In the genomic region with DNA sequence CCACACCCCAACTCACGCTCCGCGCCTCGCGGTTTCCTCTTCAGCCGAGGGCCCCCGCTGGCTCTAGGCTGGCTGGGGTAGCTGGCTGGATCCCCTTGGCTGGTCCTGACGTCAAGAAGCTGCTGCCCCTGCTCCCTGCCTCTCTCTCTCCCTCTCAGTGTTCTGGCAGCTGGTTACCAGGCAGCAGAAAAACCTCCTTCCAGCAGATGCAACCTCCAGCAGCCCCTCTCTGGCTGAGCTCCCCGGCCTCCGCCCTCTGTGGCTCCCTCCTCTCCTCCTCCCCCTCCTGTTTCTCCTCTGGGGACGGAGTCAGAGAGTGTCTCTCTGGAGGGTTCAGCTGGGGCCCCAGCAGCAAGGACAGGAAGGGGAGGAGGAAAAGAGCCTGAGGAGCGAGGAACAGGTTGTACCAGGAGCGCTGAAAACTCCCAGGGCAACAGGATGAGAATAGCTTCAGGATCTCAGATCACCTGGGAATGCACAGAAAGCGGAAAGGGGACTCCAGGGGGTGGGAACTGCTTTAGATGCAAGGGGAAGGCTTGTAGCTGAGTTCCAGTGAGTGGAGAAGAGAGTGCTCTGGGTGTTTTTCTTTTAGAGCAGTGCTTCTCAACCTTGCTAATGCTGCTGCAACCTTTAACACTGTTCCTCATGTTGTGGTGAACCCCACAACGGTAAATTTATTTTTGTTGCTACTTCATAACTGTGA, we compare ENCODE assay signal across 8 mouse cellular contexts. TPM values are rescaled to one million over a fixed set of nuclear protein-coding genes. Genes with fewer than 3 reads are reported as not detected.
A peak's percentile ranks its signal among the peaks of the same experiment; 100 is the strongest.
DNase-seq lines count a peak whose midpoint lies in the region; ATAC-seq lines count a peak whose summit lies in the region.

Gene Kcna5, minus strand, starts transcription at position 205 of the 703 bp plus-strand sequence.

- peak; percentile 59 for ATAC-seq in heart, embryonic 11.5 days (replicated peaks; ENCODE audit: insufficient number of reproducible peaks, low FRiP score, low TSS enrichment)
- peak; percentile 67; the same call in 1 of the 2 replicates for ATAC-seq in limb, embryonic 11.5 days (ENCODE audit: insufficient number of reproducible peaks, low FRiP score, low TSS enrichment, low read depth)

- peak within 1 kb of the TSS; percentile 47 for H3K4me3 ChIP-seq in embryonic facial prominence, embryonic 10.5 days
- H3K4me3 ChIP-seq in heart, embryonic 11.5 days (ENCODE audit: low read depth, low read length), result peak within 1 kb of the TSS; percentile 28
- peak within 1 kb of the TSS; percentile 26 for H3K4me3 ChIP-seq in limb, embryonic 11.5 days (ENCODE audit: low read depth, low read length)

- H3K36me3 ChIP-seq in embryonic facial prominence, embryonic 10.5 days (replicated peaks), result no peaks in the 10 kb centered on the region
- no peaks in the 10 kb centered on the region for H3K36me3 ChIP-seq in heart, embryonic 11.5 days (ENCODE audit: control insufficient read depth, insufficient read depth, low read length)
- no peaks in the 10 kb centered on the region for H3K36me3 ChIP-seq in limb, embryonic 11.5 days (ENCODE audit: control insufficient read depth, insufficient read depth, low read length)

- peak; percentile 35 for DNase-seq in left cerebral cortex, postnatal 4 days
- no peak for DNase-seq in left cerebral cortex, adult 9 months (ENCODE audit: low spot score in 2 of 2)
- DNase-seq in embryonic facial prominence, embryonic 10.5 days (ENCODE audit: low spot score), result peak; percentile 70
- peak; percentile 61 for DNase-seq in limb, embryonic 11.5 days (ENCODE audit: low spot score)
- DNase-seq in retina, embryonic 14.5 days (ENCODE audit: low spot score), result peak; percentile 75
- no peak for DNase-seq in spleen, adult 18-20 months
- DNase-seq in spleen, postnatal 4 days (ENCODE audit: low spot score in 2 of 2), result no peak

- H3K27ac ChIP-seq in embryonic facial prominence, embryonic 10.5 days (replicated peaks), result peak within 1 kb of the TSS; percentile 75
- peak within 1 kb of the TSS; percentile 18 for H3K27ac ChIP-seq in heart, embryonic 11.5 days (ENCODE audit: low read depth, low read length)
- 0 out of 2 replicates have a peak within 1 kb of the TSS, but pooled peaks have one; percentile 33 for H3K27ac ChIP-seq in limb, embryonic 11.5 days (replicated peaks; ENCODE audit: low read depth, low read length)

- peak within 1 kb of the TSS; percentile 57 for H3K4me2 ChIP-seq in heart, embryonic 11.5 days
- H3K4me2 ChIP-seq in limb, embryonic 11.5 days (ENCODE audit: low read depth, severe bottlenecking), result peak within 1 kb of the TSS; percentile 65

- intact Hi-C loops in left cerebral cortex, postnatal 4 days (cut with DNase I), result no loop called here

- peaks cover 38% of the 10 kb centered on the region for H3K27me3 ChIP-seq in embryonic facial prominence, embryonic 10.5 days (replicated peaks; ENCODE audit: low read depth, poor library complexity, severe bottlenecking)
- peaks cover 15% of the 10 kb centered on the region for H3K27me3 ChIP-seq in heart, embryonic 11.5 days (ENCODE audit: control insufficient read depth, insufficient read depth, low read length)
- H3K27me3 ChIP-seq in limb, embryonic 11.5 days (ENCODE audit: control insufficient read depth, insufficient read depth, low read length), result peaks cover 13% of the 10 kb centered on the region

- no peaks in the 10 kb centered on the region for H3K9me3 ChIP-seq in embryonic facial prominence, embryonic 10.5 days
- no peaks in the 10 kb centered on the region for H3K9me3 ChIP-seq in heart, embryonic 11.5 days (replicated peaks; ENCODE audit: control insufficient read depth, low read length)
- no peaks in the 10 kb centered on the region for H3K9me3 ChIP-seq in limb, embryonic 11.5 days (ENCODE audit: control insufficient read depth, low read length)

- peaks cover 59% of the 10 kb centered on the region for H3K4me1 ChIP-seq in embryonic facial prominence, embryonic 10.5 days
- peaks cover 36% of the 10 kb centered on the region for H3K4me1 ChIP-seq in heart, embryonic 11.5 days (ENCODE audit: control insufficient read depth, insufficient read depth, low read length)
- peaks cover 15% of the 10 kb centered on the region for H3K4me1 ChIP-seq in limb, embryonic 11.5 days (ENCODE audit: control insufficient read depth, insufficient read depth, low read length)

- 2% methylated on average over 15 of the region's 15 CpGs for WGBS in embryonic facial prominence, embryonic 10.5 days
- 1% methylated on average over 15 of the region's 15 CpGs for WGBS in heart, embryonic 11.5 days (ENCODE audit: insufficient replicate concordance)
- WGBS in limb, embryonic 11.5 days, result 2% methylated on average over 15 of the region's 15 CpGs

- H3K9ac ChIP-seq in heart, embryonic 11.5 days (ENCODE audit: low read depth, low read length), result peak within 1 kb of the TSS; percentile 18
- peak within 1 kb of the TSS; percentile 50 for H3K9ac ChIP-seq in limb, embryonic 11.5 days (ENCODE audit: low read length)

RNA-seq across cellular contexts. Expression of gene Kcna5, which starts in this region (rescaled TPM):
- 1 to 10 TPM; 1.3 to 1.9 TPM for total RNA-seq in left cerebral cortex, postnatal 4 days (2021)
- polyA plus RNA-seq in embryonic facial prominence, embryonic 10.5 days (2016; fragmentation: Nextera tagmentation; extraction: Ambion mirVana), result 3.6 and 4.0 TPM in 2 replicates
- polyA plus RNA-seq in heart, embryonic 11.5 days (2014; fragmentation: Nextera tagmentation; extraction: Ambion mirVana), result 8.9 and 13.7 TPM in 2 replicates
- polyA plus RNA-seq in limb, embryonic 11.5 days (2014; fragmentation: Nextera tagmentation; extraction: Ambion mirVana), result 1.6 and 1.7 TPM in 2 replicates

Comparison
In these comparisons a context has a peak if more than half of its experiments do, and no peak if none do; other contexts are left out.
1. DNase-seq: peak in left cerebral cortex, postnatal 4 days (single experiment), embryonic facial prominence, embryonic 10.5 days (single experiment), limb, embryonic 11.5 days (single experiment) and retina, embryonic 14.5 days (single experiment); none in left cerebral cortex, adult 9 months (0 of 2), spleen, adult 18-20 months (0 of 2) and spleen, postnatal 4 days (0 of 2).
2. H3K27ac ChIP-seq: peak in every context shown above with its lines; median percentile 75 in embryonic facial prominence, embryonic 10.5 days; 33 in limb, embryonic 11.5 days; 18 in heart, embryonic 11.5 days.
3. Peak in every context shown above with its lines, with median percentiles within 50 percentile points of each other: H3K4me3 ChIP-seq.